8 mouse cellular contexts compared by ENCODE assay signal in genomic region chr11:20200713-20201575, GRCm38 (mm10). TPM values are rescaled to one million over a fixed set of nuclear protein-coding genes. Genes with fewer than 3 reads are reported as not detected.
DNase-seq lines count a peak whose midpoint lies in the region; ATAC-seq lines count a peak whose summit lies in the region.

Gene Rab1a, plus strand, starts transcription at chr11:20201432.

- peak within 1 kb of the TSS; percentile 92 to 100 for H3K4me3 ChIP-seq in heart, embryonic 14.5 days (ENCODE audit: control insufficient read depth in 1 of 2, insufficient read depth in 1 of 2, low read depth in 1 of 2, low read length in 2 of 2)
- H3K4me3 ChIP-seq in liver, embryonic 13.5 days (replicated peaks) = peak within 1 kb of the TSS; percentile 99
- peak within 1 kb of the TSS; percentile 95 for H3K4me3 ChIP-seq in stomach, embryonic 16.5 days (replicated peaks; ENCODE audit: low read length)

- no peaks in the 10 kb centered on the region for H3K9me3 ChIP-seq in heart, embryonic 14.5 days (ENCODE audit: control insufficient read depth, low read length)
- no peaks in the 10 kb centered on the region for H3K9me3 ChIP-seq in liver, embryonic 13.5 days (replicated peaks)
- H3K9me3 ChIP-seq in stomach, embryonic 16.5 days (replicated peaks; ENCODE audit: control insufficient read depth, low read length) = no peaks in the 10 kb centered on the region

- no peaks in the 10 kb centered on the region for H3K36me3 ChIP-seq in heart, embryonic 14.5 days (ENCODE audit: control insufficient read depth, insufficient read depth, low read length)
- H3K36me3 ChIP-seq in liver, embryonic 13.5 days = no peaks in the 10 kb centered on the region; the same call in 1 of the 2 replicates
- H3K36me3 ChIP-seq in stomach, embryonic 16.5 days (ENCODE audit: control insufficient read depth, insufficient read depth, low read length) = no peaks in the 10 kb centered on the region

- under 1% methylated on average over 46 of the region's 54 CpGs for WGBS in heart, embryonic 14.5 days
- under 1% methylated on average over 53 of the region's 54 CpGs for WGBS in liver, embryonic 13.5 days (ENCODE audit: insufficient replicate concordance)
- 0% methylated on average over 54 of the region's 54 CpGs for whole genome bisulfite sequencing in stomach, embryonic 16.5 days

- H3K4me1 ChIP-seq in heart, embryonic 14.5 days (ENCODE audit: control insufficient read depth in 2 of 2, insufficient read depth in 2 of 2, low read length in 2 of 2) = peaks cover 8 to 39% of the 10 kb centered on the region in 2 experiments
- peaks cover 43% of the 10 kb centered on the region for H3K4me1 ChIP-seq in liver, embryonic 13.5 days (replicated peaks)
- peaks cover 17% of the 10 kb centered on the region for H3K4me1 ChIP-seq in stomach, embryonic 16.5 days (ENCODE audit: control insufficient read depth, insufficient read depth, low read length)

- peak; percentile 86 for ATAC-seq in CD4-positive, CD25-positive, alpha-beta regulatory T cell, adult 4 months
- peak; percentile 96 for ATAC-seq in heart, embryonic 14.5 days (ENCODE audit: insufficient number of reproducible peaks, insufficient read depth, low FRiP score, low read depth)
- ATAC-seq in liver, embryonic 13.5 days (ENCODE audit: low read depth) = peak; percentile 96
- ATAC-seq in stomach, embryonic 16.5 days (ENCODE audit: insufficient read depth, low FRiP score) = peak; percentile 96

- DNase-seq in c-Kit-negative CD71-positive TER-119-positive erythroid progenitor cells, embryonic 14.5 days (ENCODE audit: low read depth, low spot score) = peak; percentile 100
- peak; percentile 99 for DNase-seq in fibroblast of lung, adult 2 months (ENCODE audit: low read depth)
- DNase-seq in kidney, postnatal 14 days = peak; percentile 100
- DNase-seq in liver, embryonic 13.5 days = peak; percentile 100
- DNase-seq in neural tube, embryonic 10.5 days (ENCODE audit: extremely low spot score, low spot score) = peak; percentile 99

- peak within 1 kb of the TSS; percentile 100 for H3K9ac ChIP-seq in heart, embryonic 14.5 days (ENCODE audit: low read length)
- H3K9ac ChIP-seq in liver, embryonic 13.5 days = peak within 1 kb of the TSS; percentile 99
- H3K9ac ChIP-seq in stomach, embryonic 16.5 days (ENCODE audit: low read length) = peak within 1 kb of the TSS; percentile 100

- peak within 1 kb of the TSS; percentile 94 for H3K4me2 ChIP-seq in heart, embryonic 14.5 days (ENCODE audit: low read length)
- peak within 1 kb of the TSS; percentile 76 for H3K4me2 ChIP-seq in liver, embryonic 13.5 days
- peak within 1 kb of the TSS; percentile 88 for H3K4me2 ChIP-seq in stomach, embryonic 16.5 days (ENCODE audit: low read depth, low read length)

- H3K27me3 ChIP-seq in heart, embryonic 14.5 days (ENCODE audit: control insufficient read depth, insufficient read depth, low read length) = no peaks in the 10 kb centered on the region
- H3K27me3 ChIP-seq in liver, embryonic 13.5 days = no peaks in the 10 kb centered on the region
- no peaks in the 10 kb centered on the region for H3K27me3 ChIP-seq in stomach, embryonic 16.5 days (ENCODE audit: control insufficient read depth, insufficient read depth, low read length)

- H3K27ac ChIP-seq in heart, embryonic 14.5 days (replicated peaks in 1 of 2; ENCODE audit: control insufficient read depth in 1 of 2, insufficient read depth in 1 of 2, low read depth in 2 of 2, low read length in 2 of 2) = peak within 1 kb of the TSS; percentile 96 to 99
- peak within 1 kb of the TSS; percentile 92 for H3K27ac ChIP-seq in liver, embryonic 13.5 days
- H3K27ac ChIP-seq in stomach, embryonic 16.5 days (ENCODE audit: low read length) = peak within 1 kb of the TSS; percentile 98

RNA-seq across cellular contexts. Expression of gene Rab1a, which starts in this region (rescaled TPM):
- 100 to 1,000 TPM in 1 of 2 experiments, 10 to 100 TPM in 1; 70.6 to 103 TPM for polyA plus RNA-seq in CD4-positive, CD25-positive, alpha-beta regulatory T cell, adult 4 months (2017; shearing (Covaris generic))
- 193 and 198 TPM in 2 replicates for polyA plus RNA-seq in heart, embryonic 14.5 days (2014; fragmentation: Nextera tagmentation; extraction: Ambion mirVana)
- polyA plus RNA-seq in liver, embryonic 13.5 days (2015; fragmentation: Nextera tagmentation; extraction: Ambion mirVana) = 117 and 141 TPM in 2 replicates
- 300 and 317 TPM in 2 replicates for polyA plus RNA-seq in stomach, embryonic 16.5 days (2015; fragmentation: Nextera tagmentation; extraction: Ambion mirVana)

Comparison
In these comparisons a context has a peak if more than half of its experiments do, and no peak if none do; other contexts are left out.
1. Peak in every context shown above with its lines: DNase-seq, ATAC-seq, H3K4me3 ChIP-seq and H3K27ac ChIP-seq.